Mouse (Mus musculus) MEL (cell line): Measurements from ENCODE around the gene Limch1. TPM values are rescaled to one million over a fixed set of nuclear protein-coding genes. Genes with fewer than 3 reads are reported as not detected.

ENCODE experiments used
- DNase-seq: peaks from one replicate; pipeline ENCODE4 v3.0.0; 2011; ENCODE audit warnings: low read depth, low spot score
- H3K27ac ChIP-seq: 2 replicates; pipeline ENCODE4 v1.5.1; 2012; ENCODE audit warnings: low read depth, mild to moderate bottlenecking, control low read depth, low read length, moderate library complexity; ENCODE audit not compliant: control insufficient read depth
- H3K27me3 ChIP-seq, 2 experiments: fragments of 150-350 bp in 1 of 2; sonication (generic) in 1 of 2; 2 replicates each; pipeline ENCODE4 v1.6.1; 2012; ENCODE audit warnings: low read length in 2 of 2, mild to moderate bottlenecking in 2 of 2, improper control_type of control experiment in 1 of 2, moderate library complexity in 1 of 2; ENCODE audit not compliant: insufficient read depth in 2 of 2, control insufficient read depth in 1 of 2
- H3K36me3 ChIP-seq, 2 experiments: 2 replicates each; pipeline ENCODE4 v1.6.1; 2012 to 2014; ENCODE audit warnings: low read length in 2 of 2, improper control_type of control experiment in 1 of 2, inconsistent platforms in 1 of 2, mild to moderate bottlenecking in 1 of 2; ENCODE audit not compliant: insufficient read depth in 2 of 2, control insufficient read depth in 1 of 2
- H3K4me1 ChIP-seq, 2 experiments: fragments of 150-350 bp in 1 of 2; sonication (generic) in 1 of 2; 2 replicates each; pipeline ENCODE4 v1.6.1; 2012; ENCODE audit warnings: low read length in 2 of 2, improper control_type of control experiment in 1 of 2, mild to moderate bottlenecking in 1 of 2; ENCODE audit not compliant: insufficient read depth in 2 of 2, control insufficient read depth in 1 of 2
- H3K4me3 ChIP-seq, 2 experiments: fragments of 150-350 bp in 1 of 2; sonication (generic) in 1 of 2; 2 replicates each; pipeline ENCODE4 v1.5.1; 2012; ENCODE audit warnings: low read depth in 2 of 2, low read length in 2 of 2, mild to moderate bottlenecking in 2 of 2, moderate library complexity in 2 of 2, control low read depth in 1 of 2, improper control_type of control experiment in 1 of 2; ENCODE audit not compliant: control insufficient read depth in 1 of 2, insufficient read depth in 1 of 2
- H3K79me2 ChIP-seq: 2 replicates; pipeline ENCODE4 v1.6.1; 2012; ENCODE audit warnings: mild to moderate bottlenecking, low read length, moderate library complexity; ENCODE audit not compliant: control insufficient read depth, poor library complexity, insufficient read depth
- H3K9ac ChIP-seq: 2 replicates; pipeline ENCODE4 v1.6.1; 2012; ENCODE audit warnings: low read depth, mild to moderate bottlenecking, control low read depth, low read length, moderate library complexity; ENCODE audit not compliant: control insufficient read depth, poor library complexity, severe bottlenecking
- H3K9me3 ChIP-seq: fragments of 150-350 bp; sonication (generic); replicated peaks from 2 replicates; pipeline ENCODE4 v1.6.1; 2012; ENCODE audit warnings: mild to moderate bottlenecking, low read length, improper control_type of control experiment, moderate library complexity; ENCODE audit not compliant: insufficient read depth
- BHLHE40 ChIP-seq: IDR thresholded peaks from 2 replicates; pipeline ENCODE4 v1.6.1; 2012; ENCODE audit warnings: low read depth, mild to moderate bottlenecking, inconsistent platforms, low read length, improper control_type of control experiment, borderline replicate concordance
- CHD1 ChIP-seq: IDR thresholded peaks from 2 replicates; pipeline ENCODE4 v1.6.1; 2012; ENCODE audit warnings: low read depth, mild to moderate bottlenecking, inconsistent platforms, low read length, improper control_type of control experiment
- CHD2 ChIP-seq: IDR thresholded peaks from 2 replicates; pipeline ENCODE4 v1.6.1; 2011; ENCODE audit warnings: low read length, improper control_type of control experiment
- CTCF ChIP-seq, 3 experiments: IDR thresholded peaks in 2 of 3; conservative IDR thresholded peaks in 1 of 3; 2 replicates each; pipeline ENCODE4 v1.5.1; 2011 to 2012; ENCODE audit warnings: low read length in 3 of 3, low read depth in 2 of 3, mild to moderate bottlenecking in 2 of 3, improper control_type of control experiment in 1 of 3, inconsistent platforms in 1 of 3, mixed read lengths in 1 of 3, moderate library complexity in 1 of 3; ENCODE audit not compliant: control insufficient read depth in 1 of 3, insufficient read depth in 1 of 3, poor library complexity in 1 of 3, severe bottlenecking in 1 of 3
- E2F4 ChIP-seq: IDR thresholded peaks from 2 replicates; pipeline ENCODE4 v1.6.1; 2011; ENCODE audit warnings: low read depth, low read length, improper control_type of control experiment, borderline replicate concordance
- ETS1 ChIP-seq: IDR thresholded peaks from 2 replicates; pipeline ENCODE4 v1.6.1; 2012; ENCODE audit warnings: low read depth, mild to moderate bottlenecking, inconsistent platforms, low read length, improper control_type of control experiment, moderate library complexity
- GABPA ChIP-seq: IDR thresholded peaks from 2 replicates; pipeline ENCODE4 v1.6.1; 2012; ENCODE audit warnings: low read depth, mild to moderate bottlenecking, inconsistent platforms, low read length, improper control_type of control experiment, moderate library complexity
- HCFC1 ChIP-seq: IDR thresholded peaks from 2 replicates; pipeline ENCODE4 v1.6.1; 2012; ENCODE audit warnings: low read depth, mild to moderate bottlenecking, inconsistent platforms, low read length, improper control_type of control experiment, moderate library complexity
- KAT2A ChIP-seq: conservative IDR thresholded peaks from 2 replicates; pipeline ENCODE4 v1.6.1; 2012; ENCODE audit warnings: low read depth, low read length, improper control_type of control experiment, inconsistent platforms
- MAFK ChIP-seq: IDR thresholded peaks from 2 replicates; pipeline ENCODE4 v1.6.1; 2011; ENCODE audit warnings: low read depth, mild to moderate bottlenecking, low read length, improper control_type of control experiment, borderline replicate concordance
- MAZ ChIP-seq: IDR thresholded peaks from 2 replicates; pipeline ENCODE4 v1.6.1; 2012; ENCODE audit warnings: low read depth, mild to moderate bottlenecking, inconsistent platforms, low read length, improper control_type of control experiment
- MXI1 ChIP-seq: IDR thresholded peaks from 2 replicates; pipeline ENCODE4 v1.6.1; 2011; ENCODE audit warnings: mild to moderate bottlenecking, low read depth, low read length, improper control_type of control experiment
- MYB ChIP-seq: IDR thresholded peaks from 2 replicates; pipeline ENCODE4 v1.6.1; 2011; ENCODE audit warnings: mild to moderate bottlenecking, low read depth, low read length, improper control_type of control experiment
- NELFE ChIP-seq: IDR thresholded peaks from 2 replicates; pipeline ENCODE4 v1.6.1; 2011; ENCODE audit warnings: low read depth, low read length, improper control_type of control experiment
- NRF1 ChIP-seq: IDR thresholded peaks from 2 replicates; pipeline ENCODE4 v1.6.1; 2014; ENCODE audit warnings: low read depth, mild to moderate bottlenecking, inconsistent platforms, low read length, improper control_type of control experiment, moderate library complexity; ENCODE audit not compliant: poor library complexity, insufficient read depth, severe bottlenecking
- RAD21 ChIP-seq: IDR thresholded peaks from 2 replicates; pipeline ENCODE4 v1.6.1; 2011; ENCODE audit warnings: mild to moderate bottlenecking, low read depth, low read length, improper control_type of control experiment
- TCF12 ChIP-seq: IDR thresholded peaks from 2 replicates; pipeline ENCODE4 v1.6.1; 2014; ENCODE audit warnings: low read depth, mild to moderate bottlenecking, inconsistent platforms, low read length, improper control_type of control experiment, moderate library complexity
- USF2 ChIP-seq, 2 experiments: IDR thresholded peaks; 2 replicates each; pipeline ENCODE4 v1.6.1; 2011 to 2012; ENCODE audit warnings: improper control_type of control experiment in 2 of 2, low read length in 2 of 2, borderline replicate concordance in 1 of 2, inconsistent platforms in 1 of 2, low read depth in 1 of 2, mild to moderate bottlenecking in 1 of 2; ENCODE audit not compliant: insufficient read depth in 1 of 2
- ZC3H11A ChIP-seq: IDR thresholded peaks from 2 replicates; pipeline ENCODE4 v1.6.1; 2012; ENCODE audit warnings: low read depth, mild to moderate bottlenecking, inconsistent platforms, low read length, improper control_type of control experiment
- ZKSCAN1 ChIP-seq: IDR thresholded peaks from 2 replicates; pipeline ENCODE4 v1.6.1; 2012; ENCODE audit warnings: low read depth, mild to moderate bottlenecking, inconsistent platforms, low read length, improper control_type of control experiment, moderate library complexity
- ZMIZ1 ChIP-seq: IDR thresholded peaks from 2 replicates; pipeline ENCODE4 v1.6.1; 2012; ENCODE audit warnings: low read depth, mild to moderate bottlenecking, inconsistent platforms, low read length, improper control_type of control experiment, moderate library complexity
- ZNF384 ChIP-seq: IDR thresholded peaks from 2 replicates; pipeline ENCODE4 v1.6.1; 2012; ENCODE audit warnings: low read depth, mild to moderate bottlenecking, inconsistent platforms, low read length, improper control_type of control experiment
- polyA plus RNA-seq, 2 experiments: library from polyadenylated mRNA; stranded (reverse) in 1 of 2; unstranded in 1 of 2; fragments of >175 nt in 1 of 2; fragments of >200 nt in 1 of 2; gene quantifications; 2 replicates each; pipeline versions ENCODE4 v1.2.1 to v1.2.4; 2012; ENCODE audit warnings: low replicate concordance in 2 of 2, low read depth in 1 of 2; ENCODE audit not compliant: insufficient read length in 2 of 2, insufficient read depth in 1 of 2, missing spikeins in 1 of 2
- total RNA-seq: library from RNA; depleted of rRNA; stranded (reverse); fragments of 300-350 nt; gene quantifications from 2 replicates; pipeline ENCODE4 v1.2.3, GENCODE M21; 2012

Limch1 gene
- total and polyA plus RNA-seq, 3 experiments: not detected

- H3K9ac ChIP-seq: no peak overlapping the region
- H3K27ac ChIP-seq: no peak overlapping the region
- no peaks in the 10 kb centered on the region for H3K36me3 ChIP-seq
- no peak for TF ChIP-seq CTCF (IDR thresholded peaks at IDR 0.05 in 2 of 3, conservative IDR thresholded peaks at IDR 0.05 in 1 of 3; ENCODE audit: control insufficient read depth in 1 of 3, insufficient read depth in 1 of 3, low read depth in 2 of 3, low read length in 3 of 3, poor library complexity in 1 of 3, severe bottlenecking in 1 of 3)
- no peak for TF ChIP-seq MXI1
- no peak for TF ChIP-seq ZMIZ1
- TF ChIP-seq ZNF384: no peak
- no peak for TF ChIP-seq HCFC1
- no peak for TF ChIP-seq CHD2
- no peak for TF ChIP-seq MAFK
- TF ChIP-seq USF2 (IDR thresholded peaks at IDR 0.05; ENCODE audit: borderline replicate concordance in 1 of 2, insufficient read depth in 1 of 2, low read depth in 1 of 2, low read length in 2 of 2): no peak
- no peak for TF ChIP-seq ZC3H11A
- no peak for TF ChIP-seq CHD1
- TF ChIP-seq MYB: no peak
- no peak for TF ChIP-seq ETS1
- TF ChIP-seq RAD21: no peak
- TF ChIP-seq BHLHE40: no peak
- no peak for TF ChIP-seq NRF1
- no peak for TF ChIP-seq GABPA
- TF ChIP-seq KAT2A: no peak
- TF ChIP-seq TCF12: no peak
- no peak for TF ChIP-seq E2F4
- no peaks in the 10 kb centered on the region for H3K4me1 ChIP-seq
- no peak for DNase-seq
- no peak overlapping the region for H3K4me3 ChIP-seq
- no peaks in the 10 kb centered on the region for H3K9me3 ChIP-seq
- H3K79me2 ChIP-seq: no peaks in the 10 kb centered on the region
- H3K27me3 ChIP-seq: no peaks in the 10 kb centered on the region
Measured at GRCm38 (mm10) chr5:66769558-66769957, 23.9 kb downstream of the Limch1 start.

GRCm38 (mm10) chr5:66777999-66778710 is 32.5 kb downstream of the Limch1 start:
- H3K9ac ChIP-seq: no peak overlapping the region
- TF ChIP-seq BHLHE40 (no peak), RAD21 (no peak), MAZ (no peak), ZKSCAN1 (no peak), NRF1 (no peak), NELFE (no peak)
- H3K4me3 ChIP-seq: no peak overlapping the region
- H3K9me3 ChIP-seq: no peaks in the 10 kb centered on the region
- H3K27me3 ChIP-seq: no peaks in the 10 kb centered on the region
- H3K27ac ChIP-seq: no peak overlapping the region
- no peaks in the 10 kb centered on the region for H3K79me2 ChIP-seq
- no peaks in the 10 kb centered on the region for H3K4me1 ChIP-seq
- no peak for DNase-seq
- no peaks in the 10 kb centered on the region for H3K36me3 ChIP-seq
